Comparison of ENCODE assay signal across 16 mouse cellular contexts in the genomic region with DNA sequence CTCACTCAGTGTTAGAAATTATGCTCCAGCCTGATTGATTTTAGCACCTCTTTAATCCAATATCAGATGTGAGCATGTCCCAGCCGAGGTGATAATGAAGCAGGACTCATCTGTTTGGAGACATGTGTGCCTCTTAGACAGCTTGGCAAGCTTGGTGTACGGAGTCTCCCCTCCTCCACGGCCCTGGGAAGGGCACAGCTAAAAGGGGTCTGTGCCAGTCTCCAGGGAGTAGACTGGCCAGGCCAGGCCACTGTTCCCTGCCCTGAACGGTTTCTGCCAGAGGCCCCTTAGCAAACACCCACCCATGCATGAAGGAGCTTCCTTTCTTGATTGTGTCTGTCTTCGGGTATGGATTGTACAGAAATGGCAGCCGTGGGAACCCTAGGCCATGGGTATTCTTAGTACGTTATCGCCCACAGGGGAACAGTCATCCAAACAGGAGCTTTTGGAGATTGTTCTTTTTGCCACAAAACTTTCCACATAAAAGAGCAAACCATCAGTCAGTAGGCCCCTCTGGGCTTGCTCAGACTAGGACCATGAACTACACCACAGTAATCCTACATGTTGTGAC.
DNase-seq lines count a peak whose midpoint lies in the region; ATAC-seq and TF ChIP-seq lines count a peak whose summit lies in the region.
"Had no signal": no experiment of that assay in that cellular context is flagged by ENCODE, and none has a peak within 500 bp of the region (broad histone marks: within the 10 kb centered on the region; RNA-seq: fewer than 3 reads in every experiment).

No protein-coding gene starts in this region.

- H3K9ac ChIP-seq in hindbrain, postnatal 0 days (replicated peaks; ENCODE audit: low read length) = no peak overlapping the region
- no peak overlapping the region for H3K9ac ChIP-seq in hindbrain, embryonic 13.5 days
- no peak overlapping the region for H3K9ac ChIP-seq in neural tube, embryonic 11.5 days (ENCODE audit: low read length)
- no peak overlapping the region for H3K9ac ChIP-seq in forebrain, embryonic 16.5 days (replicated peaks; ENCODE audit: low read depth, low read length)
- H3K9ac ChIP-seq: embryonic facial prominence, embryonic 13.5 days; heart, embryonic 12.5 days; lung, embryonic 14.5 days; neural tube, embryonic 12.5 days had no signal

- DNase-seq in hindbrain, postnatal 0 days (ENCODE audit: low spot score) = peak; percentile 39
- peak; percentile 9 for DNase-seq in neural tube, embryonic 11.5 days (ENCODE audit: low spot score)
- DNase-seq in neural tube, embryonic 10.5 days (ENCODE audit: extremely low spot score, low spot score) = no peak
- peak; percentile 4 for DNase-seq in splenic B cell, adult 2 months (ENCODE audit: low read depth, low spot score)
- no peak for DNase-seq in yolk sac, embryonic 10.5 days (ENCODE audit: low spot score)
- no peak for DNase-seq in lung, postnatal 25 days (ENCODE audit: low spot score)
- DNase-seq: adrenal gland, postnatal 14 days; kidney, adult 8-10 months; lung, embryonic 14.5 days had no signal

- ATAC-seq in hindbrain, postnatal 0 days = peak; percentile 52; the same call in 1 of the 2 replicates
- ATAC-seq in hindbrain, embryonic 13.5 days (ENCODE audit: low FRiP score) = no peak
- ATAC-seq in neural tube, embryonic 11.5 days (ENCODE audit: insufficient read depth, low FRiP score, low TSS enrichment) = no peak
- peak; percentile 85 for ATAC-seq in forebrain, embryonic 16.5 days

- WGBS in hindbrain, postnatal 0 days = 61% methylated on average over 8 of the region's 8 CpGs
- WGBS in hindbrain, embryonic 13.5 days = 63% methylated on average over 8 of the region's 8 CpGs
- 85% methylated on average over 8 of the region's 8 CpGs for WGBS in neural tube, embryonic 11.5 days
- WGBS in forebrain, embryonic 16.5 days = 55% methylated on average over 8 of the region's 8 CpGs

- H3K9me3 ChIP-seq in hindbrain, postnatal 0 days (ENCODE audit: low read length) = no peaks in the 10 kb centered on the region
- H3K9me3 ChIP-seq in hindbrain, embryonic 13.5 days = no peaks in the 10 kb centered on the region
- H3K9me3 ChIP-seq in neural tube, embryonic 11.5 days (ENCODE audit: control insufficient read depth, low read length) = no peaks in the 10 kb centered on the region
- H3K9me3 ChIP-seq in forebrain, embryonic 16.5 days (ENCODE audit: control insufficient read depth, low read length) = no peaks in the 10 kb centered on the region
- H3K9me3 ChIP-seq: embryonic facial prominence, embryonic 13.5 days; G1E; heart, embryonic 12.5 days; hindbrain, embryonic 10.5 days; neural tube, embryonic 12.5 days had no signal

- no peak for TF ChIP-seq CTCF in hindbrain, postnatal 0 days (IDR thresholded peaks at IDR 0.05; ENCODE audit: low read depth)

- no peak overlapping the region for H3K4me2 ChIP-seq in hindbrain, postnatal 0 days (ENCODE audit: low read depth, low read length)
- H3K4me2 ChIP-seq in hindbrain, embryonic 13.5 days = no peak overlapping the region
- no peak overlapping the region for H3K4me2 ChIP-seq in neural tube, embryonic 11.5 days (ENCODE audit: low read depth)
- no peak overlapping the region for H3K4me2 ChIP-seq in forebrain, embryonic 16.5 days (ENCODE audit: low read length)
- H3K4me2 ChIP-seq: embryonic facial prominence, embryonic 13.5 days; heart, embryonic 12.5 days; lung, embryonic 14.5 days; neural tube, embryonic 12.5 days had no signal

- H3K36me3 ChIP-seq in hindbrain, postnatal 0 days (ENCODE audit: insufficient read depth, low read length) = 0 out of 2 replicates have a peak, but pooled peaks cover 5% of the 10 kb centered on the region
- H3K36me3 ChIP-seq in hindbrain, embryonic 13.5 days = peaks cover 20% of the 10 kb centered on the region
- no peaks in the 10 kb centered on the region for H3K36me3 ChIP-seq in neural tube, embryonic 11.5 days (ENCODE audit: control insufficient read depth, insufficient read depth, low read length)
- H3K36me3 ChIP-seq in forebrain, embryonic 16.5 days (ENCODE audit: control insufficient read depth, insufficient read depth) = no peaks in the 10 kb centered on the region; the same call in 1 of the 2 replicates
- no peaks in the 10 kb centered on the region for H3K36me3 ChIP-seq in splenic B cell, adult 2 months (ENCODE audit: control insufficient read depth, insufficient read depth, low read length, poor library complexity, severe bottlenecking)
- H3K36me3 ChIP-seq: G1E; heart, embryonic 12.5 days; neural tube, embryonic 12.5 days had no signal

- H3K27me3 ChIP-seq in hindbrain, postnatal 0 days (ENCODE audit: insufficient read depth, low read length) = no peaks in the 10 kb centered on the region
- no peaks in the 10 kb centered on the region for H3K27me3 ChIP-seq in hindbrain, embryonic 13.5 days
- H3K27me3 ChIP-seq in neural tube, embryonic 11.5 days (ENCODE audit: control insufficient read depth, insufficient read depth, low read length) = no peaks in the 10 kb centered on the region
- H3K27me3 ChIP-seq in forebrain, embryonic 16.5 days (replicated peaks; ENCODE audit: control insufficient read depth, insufficient read depth, low read length) = no peaks in the 10 kb centered on the region
- H3K27me3 ChIP-seq in splenic B cell, adult 2 months (ENCODE audit: control insufficient read depth, insufficient read depth, low read length, poor library complexity, severe bottlenecking) = no peaks in the 10 kb centered on the region
- H3K27me3 ChIP-seq: embryonic facial prominence, embryonic 13.5 days; heart, embryonic 12.5 days; neural tube, embryonic 12.5 days had no signal

- 0 out of 2 replicates have a peak, but pooled peaks cover 3% of the 10 kb centered on the region for H3K4me1 ChIP-seq in hindbrain, postnatal 0 days (ENCODE audit: insufficient read depth, low read length)
- peaks cover 24% of the 10 kb centered on the region for H3K4me1 ChIP-seq in hindbrain, embryonic 13.5 days (replicated peaks)
- peaks cover 8% of the 10 kb centered on the region; the same call in 1 of the 2 replicates for H3K4me1 ChIP-seq in neural tube, embryonic 11.5 days (ENCODE audit: control insufficient read depth, insufficient read depth, low read length)
- peaks cover 21% of the 10 kb centered on the region for H3K4me1 ChIP-seq in forebrain, embryonic 16.5 days (replicated peaks; ENCODE audit: control insufficient read depth, insufficient read depth, low read length)

- H3K4me3 ChIP-seq in hindbrain, postnatal 0 days (ENCODE audit: low read length) = no peak overlapping the region
- H3K4me3 ChIP-seq in hindbrain, embryonic 13.5 days = no peak overlapping the region
- no peak overlapping the region for H3K4me3 ChIP-seq in neural tube, embryonic 11.5 days (ENCODE audit: low read depth, low read length)
- no peak overlapping the region for H3K4me3 ChIP-seq in forebrain, embryonic 16.5 days (replicated peaks; ENCODE audit: low read length)
- H3K4me3 ChIP-seq: embryonic facial prominence, embryonic 13.5 days; heart, embryonic 12.5 days; hindbrain, embryonic 10.5 days; neural tube, embryonic 12.5 days had no signal

- H3K27ac ChIP-seq in hindbrain, postnatal 0 days = no peak overlapping the region
- no peak overlapping the region for H3K27ac ChIP-seq in hindbrain, embryonic 13.5 days
- no peak overlapping the region for H3K27ac ChIP-seq in neural tube, embryonic 11.5 days (ENCODE audit: low read depth, low read length)
- peak overlapping the region; percentile 64 for H3K27ac ChIP-seq in forebrain, embryonic 16.5 days (ENCODE audit: low read length)
- H3K27ac ChIP-seq: embryonic facial prominence, embryonic 13.5 days; hindbrain, embryonic 10.5 days; neural tube, embryonic 12.5 days had no signal

Comparison
In these comparisons a context has a peak if more than half of its experiments do, and no peak if none do; other contexts are left out.
1. ATAC-seq: peak in hindbrain, postnatal 0 days (single experiment) and forebrain, embryonic 16.5 days (single experiment); none in hindbrain, embryonic 13.5 days (single experiment) and neural tube, embryonic 11.5 days (single experiment).
2. DNase-seq: peak in hindbrain, postnatal 0 days (single experiment), neural tube, embryonic 11.5 days (single experiment) and splenic B cell, adult 2 months (single experiment); none in neural tube, embryonic 10.5 days (single experiment), yolk sac, embryonic 10.5 days (single experiment) and lung, postnatal 25 days (single experiment).